Mouse (Mus musculus): ENCODE measurements around the gene Ehbp1l1.

Ehbp1l1 gene

GRCm38 (mm10) chr19:5731264-5731978 lies 5.3 kb upstream of the Ehbp1l1 start:
- DNase-seq (ENCODE audit: low read depth), result peak; percentile 89

GRCm38 (mm10) chr19:5730314-5731186 lies 4.4 kb upstream of the Ehbp1l1 start:
- no peak for DNase-seq (ENCODE audit: low read depth)

- peak; percentile 85 for DNase-seq (ENCODE audit: low read depth)
Measured at GRCm38 (mm10) chr19:5729444-5729815, 3.3 kb upstream of the Ehbp1l1 start, which contains the start of gene Fam89b. TSS of gene Fam89b (minus strand) at chr19:5729653.

- peak; percentile 51 for DNase-seq (ENCODE audit: low read depth)
Measured at GRCm38 (mm10) chr19:5728631-5729443, 2.7 kb upstream of the Ehbp1l1 start.

- peak; percentile 91 for DNase-seq (ENCODE audit: low read depth)
Measured at GRCm38 (mm10) chr19:5727701-5728100, 1.6 kb upstream of the Ehbp1l1 start.

- peak; percentile 73 for DNase-seq (ENCODE audit: low read depth)
Measured at GRCm38 (mm10) chr19:5726961-5727578, 953 bp upstream of the Ehbp1l1 start.

GRCm38 (mm10) chr19:5725029-5725707 lies 949 bp downstream of the Ehbp1l1 start:
- DNase-seq (ENCODE audit: low read depth), result no peak

- DNase-seq (ENCODE audit: low read depth), result peak; percentile 42
Measured at GRCm38 (mm10) chr19:5724549-5724941, 1.6 kb downstream of the Ehbp1l1 start.

GRCm38 (mm10) chr19:5723934-5724548 lies 2.1 kb downstream of the Ehbp1l1 start:
- DNase-seq (ENCODE audit: low read depth), result no peak

- no peak for DNase-seq (ENCODE audit: low read depth)
Measured at GRCm38 (mm10) chr19:5722848-5723425, 3.2 kb downstream of the Ehbp1l1 start.

GRCm38 (mm10) chr19:5721233-5721632 lies 4.9 kb downstream of the Ehbp1l1 start:
- no peak for DNase-seq (ENCODE audit: low read depth)

- DNase-seq (ENCODE audit: low read depth), result no peak
Measured at GRCm38 (mm10) chr19:5716955-5717354, 9.2 kb downstream of the Ehbp1l1 start.

GRCm38 (mm10) chr19:5715793-5716688 lies 10.1 kb downstream of the Ehbp1l1 start:
- DNase-seq (ENCODE audit: low read depth), result no peak

GRCm38 (mm10) chr19:5713730-5714129 lies 12.4 kb downstream of the Ehbp1l1 start:
- DNase-seq (ENCODE audit: low read depth), result no peak

GRCm38 (mm10) chr19:5713255-5713654 lies 12.9 kb downstream of the Ehbp1l1 start:
- no peak for DNase-seq (ENCODE audit: low read depth)

- DNase-seq (ENCODE audit: low read depth), result no peak
Measured at GRCm38 (mm10) chr19:5711907-5712460, 14.1 kb downstream of the Ehbp1l1 start.

- DNase-seq (ENCODE audit: low read depth), result peak; percentile 79
Measured at GRCm38 (mm10) chr19:5711218-5711617, 14.9 kb downstream of the Ehbp1l1 start.

- DNase-seq (ENCODE audit: low read depth), result no peak
Measured at GRCm38 (mm10) chr19:5710581-5710980, 15.5 kb downstream of the Ehbp1l1 start.

- no peak for DNase-seq (ENCODE audit: low read depth)
Measured at GRCm38 (mm10) chr19:5710068-5710467, 16.0 kb downstream of the Ehbp1l1 start.
